Mouse (Mus musculus): ENCODE data around the gene Prkaca. TPM values are rescaled to one million over a fixed set of nuclear protein-coding genes. Genes with fewer than 3 reads are reported as not detected.
A peak's percentile ranks its signal among the peaks of the same experiment; 100 is the strongest.
"Not testable (repeated sequence)": the region's sequence is repeated elsewhere in the genome, so short reads cannot be mapped to it uniquely, and the experiment has no call there.

Gene Prkaca
- total RNA-seq, 4 experiments from 2014 or later = 144 to 161 (median 159) TPM

GRCm38 (mm10) chr8:84001281-84002000 is 28.6 kb downstream of the Prkaca start, which contains the start of gene 1700067K01Rik:
Gene 1700067K01Rik (plus strand): TSS chr8:84001502.
- no peak for DNase-seq (ENCODE audit: low spot score in 2 of 2)

GRCm38 (mm10) chr8:84002957-84003611 is 30.3 kb downstream of the Prkaca start:
- no peak for DNase-seq (ENCODE audit: low spot score in 2 of 2)

GRCm38 (mm10) chr8:84003612-84004246 is 30.9 kb downstream of the Prkaca start:
- DNase-seq (ENCODE audit: low spot score in 2 of 2) = no peak

- peak; percentile 95 to 96 for DNase-seq (ENCODE audit: low spot score in 2 of 2)
These were observed 31.9 kb downstream of the Prkaca start for GRCm38 (mm10) chr8:84004533-84005201.

GRCm38 (mm10) chr8:84005502-84005901 is 32.7 kb downstream of the Prkaca start:
- not testable (repeated sequence) for DNase-seq (ENCODE audit: low spot score in 2 of 2)

GRCm38 (mm10) chr8:84008362-84008761 is 35.6 kb downstream of the Prkaca start:
- no peak for DNase-seq (ENCODE audit: low spot score in 2 of 2)

GRCm38 (mm10) chr8:84009876-84010275 is 37.1 kb downstream of the Prkaca start:
- DNase-seq (ENCODE audit: low spot score in 2 of 2) = peak; percentile 78 to 79

GRCm38 (mm10) chr8:84010625-84011611 is 38.1 kb downstream of the Prkaca start:
- DNase-seq (ENCODE audit: low spot score in 2 of 2) = peak in 1 of 2 experiments; percentile 64

GRCm38 (mm10) chr8:84011705-84012498 is 39.1 kb downstream of the Prkaca start, which contains the start of gene 2210011C24Rik:
Gene 2210011C24Rik (minus strand): TSS chr8:84012171.
- no peak for DNase-seq (ENCODE audit: low spot score in 2 of 2)

- DNase-seq (ENCODE audit: low spot score in 2 of 2) = no peak
These were observed 39.8 kb downstream of the Prkaca start for GRCm38 (mm10) chr8:84012499-84013165.

- DNase-seq (ENCODE audit: low spot score in 2 of 2) = no peak
These were observed 43.0 kb downstream of the Prkaca start for GRCm38 (mm10) chr8:84015833-84016232.

GRCm38 (mm10) chr8:84019738-84020137 is 46.9 kb downstream of the Prkaca start:
- DNase-seq (ENCODE audit: low spot score in 2 of 2) = no peak

GRCm38 (mm10) chr8:84021096-84021495 is 48.3 kb downstream of the Prkaca start, which contains the start of gene Palm3:
Gene Palm3 (plus strand): TSS chr8:84021471.
- no peak for DNase-seq (ENCODE audit: low spot score in 2 of 2)

GRCm38 (mm10) chr8:84021569-84021968 is 48.8 kb downstream of the Prkaca start:
- no peak for DNase-seq (ENCODE audit: low spot score in 2 of 2)

GRCm38 (mm10) chr8:84023085-84023484 is 50.3 kb downstream of the Prkaca start:
- peak; percentile 54 to 72 for DNase-seq (ENCODE audit: low spot score in 2 of 2)

GRCm38 (mm10) chr8:84023631-84024030 is 50.8 kb downstream of the Prkaca start:
- no peak for DNase-seq (ENCODE audit: low spot score in 2 of 2)

- no peak for DNase-seq (ENCODE audit: low spot score in 2 of 2)
These were observed 51.4 kb downstream of the Prkaca start for GRCm38 (mm10) chr8:84024171-84024570.

GRCm38 (mm10) chr8:84025863-84026262 is 53.1 kb downstream of the Prkaca start:
- no peak for DNase-seq (ENCODE audit: low spot score in 2 of 2)

- DNase-seq (ENCODE audit: low spot score in 2 of 2) = no peak
These were observed 54.7 kb downstream of the Prkaca start for GRCm38 (mm10) chr8:84027449-84027848.

Measured in gastrocnemius, adult 8-10 months (tissue).